Mouse (Mus musculus) kidney, embryonic 15.5 days (tissue): Measurements from ENCODE around the gene Hsd3b7. TPM values are rescaled to one million over a fixed set of nuclear protein-coding genes. Genes with fewer than 3 reads are reported as not detected.

ENCODE experiments used
- ATAC-seq: fragments of 200-750 bp; cut with Nextera tagmentation; replicated peaks from 2 replicates; pipeline ENCODE4 v1.8.0; 2017; ENCODE audit warnings: moderate TSS enrichment; ENCODE audit not compliant: low FRiP score
- H3K27ac ChIP-seq: fragments of 300-500 bp; sonication (generic); 2 replicates; pipeline ENCODE4 v1.5.1; 2015; ENCODE audit warnings: mild to moderate bottlenecking, inconsistent platforms
- H3K27me3 ChIP-seq: fragments of 300-500 bp; sonication (generic); 2 replicates; pipeline ENCODE4 v1.6.1; 2015; ENCODE audit warnings: inconsistent platforms
- H3K36me3 ChIP-seq: fragments of 300-500 bp; sonication (generic); 2 replicates; pipeline ENCODE4 v1.6.1; 2015; ENCODE audit warnings: inconsistent platforms
- H3K4me1 ChIP-seq: fragments of 300-500 bp; sonication (generic); 2 replicates; pipeline ENCODE4 v1.6.1; 2015; ENCODE audit warnings: inconsistent platforms
- H3K4me2 ChIP-seq: fragments of 300-500 bp; sonication (generic); 2 replicates; pipeline ENCODE4 v1.6.1; 2015; ENCODE audit warnings: moderate library complexity, mild to moderate bottlenecking, inconsistent platforms
- H3K4me3 ChIP-seq: fragments of 300-500 bp; sonication (generic); replicated peaks from 2 replicates; pipeline ENCODE4 v1.5.1; 2015; ENCODE audit warnings: mild to moderate bottlenecking, inconsistent platforms
- H3K9ac ChIP-seq: fragments of 300-500 bp; sonication (generic); 2 replicates; pipeline ENCODE4 v1.6.1; 2015; ENCODE audit warnings: mild to moderate bottlenecking, inconsistent platforms
- H3K9me3 ChIP-seq: fragments of 300-500 bp; sonication (generic); replicated peaks from 2 replicates; pipeline ENCODE4 v1.6.1; 2016; ENCODE audit warnings: inconsistent platforms
- whole genome bisulfite sequencing: fragments of 180-500 bp; shearing (Covaris S2); methylation state at CpG from one replicate; pipeline ENCODE4 v1.1.7; 2015; ENCODE audit warnings: mixed read lengths; 5-methylcytosine and 5-hydroxymethylcytosine counted together
- polyA plus RNA-seq: library from polyadenylated mRNA; unstranded; fragments of >200 nt; fragmentation: Nextera tagmentation; extraction: Ambion mirVana; gene quantifications from 2 replicates; pipeline ENCODE4 v1.2.1, GENCODE M21; 2015

Gene Hsd3b7
- polyA plus RNA-seq, 1 experiment from 2014 or later = 27.6 TPM

- no peak overlapping the region for H3K9ac ChIP-seq
- H3K4me3 ChIP-seq = no peak overlapping the region
- peaks cover 18% of the 10 kb centered on the region for H3K4me1 ChIP-seq
- peaks cover 16% of the 10 kb centered on the region; the same call in 1 of the 2 replicates for H3K36me3 ChIP-seq
- no peak overlapping the region for H3K4me2 ChIP-seq
- no peak overlapping the region for H3K27ac ChIP-seq
- no peak for ATAC-seq
- H3K27me3 ChIP-seq = no peaks in the 10 kb centered on the region
- WGBS = 86% methylated on average over 10 of the region's 10 CpGs
- no peaks in the 10 kb centered on the region for H3K9me3 ChIP-seq
Observed at GRCm38 (mm10) chr7:127810650-127811049, 10.2 kb downstream of the Hsd3b7 start.

- no peak for ATAC-seq
- Histone ChIP-seq H3K27ac (no peak overlapping the region), H3K4me2 (no peak overlapping the region), H3K9ac (no peak overlapping the region), H3K4me1 (peaks cover 24% of the 10 kb centered on the region), H3K9me3 (no peaks in the 10 kb centered on the region), H3K27me3 (no peaks in the 10 kb centered on the region), H3K36me3 (peaks cover 16% of the 10 kb centered on the region; the same call in 1 of the 2 replicates), H3K4me3 (no peak overlapping the region)
- WGBS = 82% methylated on average over 4 of the region's 4 CpGs
Observed at GRCm38 (mm10) chr7:127811240-127811639, 10.8 kb downstream of the Hsd3b7 start.

GRCm38 (mm10) chr7:127812292-127812691 is 11.9 kb downstream of the Hsd3b7 start:
- Histone ChIP-seq H3K4me2 (no peak overlapping the region), H3K9me3 (no peaks in the 10 kb centered on the region), H3K9ac (no peak overlapping the region), H3K4me1 (peaks cover 28% of the 10 kb centered on the region), H3K27ac (no peak overlapping the region), H3K4me3 (no peak overlapping the region), H3K36me3 (peaks cover 16% of the 10 kb centered on the region; the same call in 1 of the 2 replicates), H3K27me3 (no peaks in the 10 kb centered on the region)
- ATAC-seq = no peak
- 89% methylated on average over 3 of the region's 3 CpGs for WGBS

GRCm38 (mm10) chr7:127813821-127814220 is 13.4 kb downstream of the Hsd3b7 start:
- ATAC-seq = no peak
- no peaks in the 10 kb centered on the region for H3K27me3 ChIP-seq
- H3K4me1 ChIP-seq = peaks cover 28% of the 10 kb centered on the region
- no peak overlapping the region for H3K9ac ChIP-seq
- no peak overlapping the region for H3K4me3 ChIP-seq
- peaks cover 16% of the 10 kb centered on the region; the same call in 1 of the 2 replicates for H3K36me3 ChIP-seq
- H3K4me2 ChIP-seq = no peak overlapping the region
- H3K27ac ChIP-seq = peak overlapping the region; percentile 55
- WGBS = 51% methylated on average over 4 of the region's 4 CpGs
- H3K9me3 ChIP-seq = no peaks in the 10 kb centered on the region

GRCm38 (mm10) chr7:127814241-127814921 is 14.0 kb downstream of the Hsd3b7 start:
- Histone ChIP-seq H3K9ac (no peak overlapping the region), H3K4me3 (no peak overlapping the region), H3K4me1 (peaks cover 28% of the 10 kb centered on the region), H3K9me3 (no peaks in the 10 kb centered on the region), H3K27ac (peak overlapping the region; percentile 55), H3K36me3 (peaks cover 16% of the 10 kb centered on the region; the same call in 1 of the 2 replicates), H3K4me2 (no peak overlapping the region), H3K27me3 (no peaks in the 10 kb centered on the region)
- 62% methylated on average over 19 of the region's 19 CpGs for WGBS
- ATAC-seq = 0 out of 2 replicates have a peak, but pooled peaks have one; percentile 30

GRCm38 (mm10) chr7:127815116-127815665 is 14.8 kb downstream of the Hsd3b7 start:
- no peak for ATAC-seq
- Histone ChIP-seq H3K4me1 (peaks cover 28% of the 10 kb centered on the region), H3K36me3 (peaks cover 11% of the 10 kb centered on the region; the same call in 1 of the 2 replicates), H3K27ac (peak overlapping the region; percentile 51), H3K4me3 (no peak overlapping the region), H3K9me3 (no peaks in the 10 kb centered on the region), H3K27me3 (no peaks in the 10 kb centered on the region), H3K4me2 (no peak overlapping the region), H3K9ac (no peak overlapping the region)
- 77% methylated on average over 15 of the region's 15 CpGs for WGBS

- Histone ChIP-seq H3K27me3 (no peaks in the 10 kb centered on the region), H3K9ac (no peak overlapping the region), H3K27ac (peak overlapping the region; percentile 9; the same call in 1 of the 2 replicates), H3K4me3 (no peak overlapping the region), H3K4me2 (no peak overlapping the region), H3K9me3 (no peaks in the 10 kb centered on the region), H3K36me3 (peaks cover 6% of the 10 kb centered on the region; the same call in 1 of the 2 replicates), H3K4me1 (peaks cover 33% of the 10 kb centered on the region)
- 52% methylated on average over 15 of the region's 15 CpGs for WGBS
- ATAC-seq = peak; percentile 59
Observed at GRCm38 (mm10) chr7:127815954-127816821, 15.8 kb downstream of the Hsd3b7 start.

GRCm38 (mm10) chr7:127817053-127817452 is 16.6 kb downstream of the Hsd3b7 start:
- no peaks in the 10 kb centered on the region for H3K27me3 ChIP-seq
- no peak overlapping the region for H3K4me2 ChIP-seq
- H3K9me3 ChIP-seq = no peaks in the 10 kb centered on the region
- no peak for ATAC-seq
- peaks cover 5% of the 10 kb centered on the region; the same call in 1 of the 2 replicates for H3K36me3 ChIP-seq
- no peak overlapping the region for H3K4me3 ChIP-seq
- H3K9ac ChIP-seq = no peak overlapping the region
- H3K27ac ChIP-seq = no peak overlapping the region
- WGBS = 59% methylated on average over 7 of the region's 7 CpGs
- H3K4me1 ChIP-seq = peaks cover 39% of the 10 kb centered on the region

GRCm38 (mm10) chr7:127817776-127818175 is 17.4 kb downstream of the Hsd3b7 start:
- no peak overlapping the region for H3K4me3 ChIP-seq
- 92% methylated on average over 5 of the region's 5 CpGs for WGBS
- ATAC-seq = no peak

GRCm38 (mm10) chr7:127820836-127821509 is 20.6 kb downstream of the Hsd3b7 start:
- Histone ChIP-seq H3K27me3 (no peaks in the 10 kb centered on the region), H3K4me1 (peaks cover 45% of the 10 kb centered on the region), H3K9me3 (no peaks in the 10 kb centered on the region), H3K9ac (no peak overlapping the region), H3K27ac (peak overlapping the region; percentile 74), H3K4me2 (no peak overlapping the region), H3K36me3 (no peaks in the 10 kb centered on the region), H3K4me3 (no peak overlapping the region)
- WGBS = 48% methylated on average over 13 of the region's 13 CpGs
- no peak for ATAC-seq

More at GRCm38 (mm10) chr7:127817776-127818175, 17.4 kb downstream of the Hsd3b7 start:
- Histone ChIP-seq H3K9ac (no peak overlapping the region), H3K4me2 (no peak overlapping the region), H3K27me3 (no peaks in the 10 kb centered on the region), H3K27ac (no peak overlapping the region), H3K36me3 (0 out of 2 replicates have a peak, but pooled peaks cover 3% of the 10 kb centered on the region), H3K4me1 (peaks cover 46% of the 10 kb centered on the region), H3K9me3 (no peaks in the 10 kb centered on the region)

- ATAC-seq = no peak
- 82% methylated on average over 3 of the region's 3 CpGs for WGBS
- H3K9me3 ChIP-seq = no peaks in the 10 kb centered on the region
Observed at GRCm38 (mm10) chr7:127822494-127822893, 22.1 kb downstream of the Hsd3b7 start.

More at GRCm38 (mm10) chr7:127822494-127822893, 22.1 kb downstream of the Hsd3b7 start:
- H3K27ac ChIP-seq = no peak overlapping the region
- no peak overlapping the region for H3K9ac ChIP-seq
- H3K4me3 ChIP-seq = no peak overlapping the region
- H3K4me2 ChIP-seq = no peak overlapping the region
- H3K27me3 ChIP-seq = no peaks in the 10 kb centered on the region
- H3K36me3 ChIP-seq = no peaks in the 10 kb centered on the region
- peaks cover 38% of the 10 kb centered on the region for H3K4me1 ChIP-seq
